Mouse (Mus musculus): ENCODE measurements around the gene Wtip.
"Not testable (repeated sequence)": the region's sequence is repeated elsewhere in the genome, so short reads cannot be mapped to it uniquely, and the experiment has no call there.

The Wtip gene

GRCm38 (mm10) chr7:34116601-34117000 lies 16.5 kb downstream of the Wtip start:
- DNase-seq (ENCODE audit: low spot score), result no peak

GRCm38 (mm10) chr7:34109190-34109589 lies 23.9 kb downstream of the Wtip start:
- no peak for DNase-seq (ENCODE audit: low spot score)

GRCm38 (mm10) chr7:34101276-34101675 lies 31.8 kb downstream of the Wtip start:
- DNase-seq (ENCODE audit: low spot score), result no peak

GRCm38 (mm10) chr7:34100002-34100401 lies 33.1 kb downstream of the Wtip start:
- DNase-seq (ENCODE audit: low spot score), result no peak

GRCm38 (mm10) chr7:34094911-34095481 lies 38.1 kb downstream of the Wtip start, which contains the start of gene Scgb1b30:
TSS of gene Scgb1b30 (plus strand) at chr7:34095431.
- no peak for DNase-seq (ENCODE audit: low spot score)

- DNase-seq (ENCODE audit: low spot score), result not testable (repeated sequence)
These were observed 64.9 kb downstream of the Wtip start for GRCm38 (mm10) chr7:34068132-34068531.

All from ovary, postnatal 10 days (tissue).